ENCODE assay signal across 10 mouse cellular contexts in genomic region chr6:38251464-38251863, GRCm38 (mm10). TPM values are rescaled to one million over a fixed set of nuclear protein-coding genes. Genes with fewer than 3 reads are reported as not detected.
A peak's percentile ranks its signal among the peaks of the same experiment; 100 is the strongest.
DNase-seq lines count a peak whose midpoint lies in the region; ATAC-seq and TF ChIP-seq lines count a peak whose summit lies in the region.
"Had no signal": no experiment of that assay in that cellular context is flagged by ENCODE, and none has a peak within 500 bp of the region (broad histone marks: within the 10 kb centered on the region; RNA-seq: fewer than 3 reads in every experiment).

No protein-coding gene starts in this region.

- TF ChIP-seq CTCF in E14TG2a.4 (conservative IDR thresholded peaks at IDR 0.05; ENCODE audit: low read length): no peak
- no peak for TF ChIP-seq CTCF in cerebellum, adult 2 months (IDR thresholded peaks at IDR 0.05; ENCODE audit: borderline replicate concordance, insufficient read depth, low read depth, low read length)

- peaks cover 47% of the 10 kb centered on the region for H3K4me1 ChIP-seq in E14TG2a.4 (replicated peaks; ENCODE audit: low read depth, low read length)
- H3K4me1 ChIP-seq in cerebellum, adult 2 months (ENCODE audit: control insufficient read depth, insufficient read depth, low read length): peaks cover 18% of the 10 kb centered on the region; the same call in 1 of the 2 replicates
- peaks cover 43% of the 10 kb centered on the region for H3K4me1 ChIP-seq in forebrain, embryonic 12.5 days
- H3K4me1 ChIP-seq in midbrain, embryonic 11.5 days (ENCODE audit: control insufficient read depth, insufficient read depth, low read length): peaks cover 18% of the 10 kb centered on the region

- peaks cover 49% of the 10 kb centered on the region for H3K27me3 ChIP-seq in E14TG2a.4 (ENCODE audit: insufficient read depth, low read length)
- H3K27me3 ChIP-seq in cerebellum, adult 2 months (ENCODE audit: control insufficient read depth, insufficient read depth, low read length): no peaks in the 10 kb centered on the region
- H3K27me3 ChIP-seq in forebrain, embryonic 12.5 days: peaks cover 6% of the 10 kb centered on the region; the same call in 1 of the 2 replicates
- H3K27me3 ChIP-seq in midbrain, embryonic 11.5 days (ENCODE audit: control insufficient read depth, insufficient read depth, low read length): no peaks in the 10 kb centered on the region
- H3K27me3 ChIP-seq: heart, embryonic 12.5 days; limb, embryonic 15.5 days had no signal

- 0 out of 2 replicates have a peak overlapping the region, but pooled peaks have one; percentile 98 for H3K9ac ChIP-seq in forebrain, embryonic 12.5 days
- no peak overlapping the region for H3K9ac ChIP-seq in midbrain, embryonic 11.5 days (ENCODE audit: low read length)
- H3K9ac ChIP-seq: heart, embryonic 12.5 days; limb, embryonic 15.5 days had no signal

- WGBS in cerebellum, adult 2 months: 24% methylated on average over 4 of the region's 4 CpGs
- 54% methylated on average over 4 of the region's 4 CpGs for WGBS in forebrain, embryonic 12.5 days
- WGBS in midbrain, embryonic 11.5 days: 47% methylated on average over 4 of the region's 4 CpGs

- no peak for ATAC-seq in forebrain, embryonic 12.5 days (ENCODE audit: low FRiP score)
- no peak for ATAC-seq in midbrain, embryonic 11.5 days (ENCODE audit: low FRiP score)
- no peak for ATAC-seq in erythroblast, adult 5-6 weeks (replicated peaks; ENCODE audit: low FRiP score, poor library complexity, severe bottlenecking)

- peak overlapping the region; percentile 65 for H3K4me2 ChIP-seq in forebrain, embryonic 12.5 days
- 0 out of 2 replicates have a peak overlapping the region, but pooled peaks have one; percentile 16 for H3K4me2 ChIP-seq in midbrain, embryonic 11.5 days
- H3K4me2 ChIP-seq: heart, embryonic 12.5 days had no signal

- H3K36me3 ChIP-seq in E14TG2a.4 (ENCODE audit: insufficient read depth, low read length): no peaks in the 10 kb centered on the region
- no peaks in the 10 kb centered on the region for H3K36me3 ChIP-seq in forebrain, embryonic 12.5 days (replicated peaks)
- no peaks in the 10 kb centered on the region for H3K36me3 ChIP-seq in midbrain, embryonic 11.5 days (ENCODE audit: control insufficient read depth, insufficient read depth, low read length)
- H3K36me3 ChIP-seq: heart, embryonic 12.5 days; limb, embryonic 15.5 days had no signal

- TF ChIP-seq POLR2A in cerebellum, adult 2 months (IDR thresholded peaks at IDR 0.05; ENCODE audit: borderline replicate concordance, insufficient read depth, low read length): no peak

- H3K4me3 ChIP-seq in E14TG2a.4 (replicated peaks; ENCODE audit: low read length): 0 out of 2 replicates have a peak overlapping the region, but pooled peaks have one; percentile 13
- peak overlapping the region; percentile 40 for H3K4me3 ChIP-seq in cerebellum, adult 2 months (replicated peaks; ENCODE audit: insufficient read depth, low read depth, low read length)
- H3K4me3 ChIP-seq in forebrain, embryonic 12.5 days (replicated peaks): peak overlapping the region; percentile 90; the same call in 1 of the 2 replicates
- H3K4me3 ChIP-seq in midbrain, embryonic 11.5 days (ENCODE audit: low read depth, low read length): no peak overlapping the region
- H3K4me3 ChIP-seq: heart, embryonic 12.5 days had no signal

- H3K27ac ChIP-seq in cerebellum, adult 2 months (ENCODE audit: insufficient read depth, low read length): no peak overlapping the region
- no peak overlapping the region for H3K27ac ChIP-seq in forebrain, embryonic 12.5 days
- no peak overlapping the region for H3K27ac ChIP-seq in midbrain, embryonic 11.5 days (ENCODE audit: low read depth, low read length)
- H3K27ac ChIP-seq: limb, embryonic 15.5 days had no signal

- DNase-seq in cerebellum, adult 2 months: peak; percentile 60 to 63
- no peak for DNase-seq in midbrain, embryonic 11.5 days (ENCODE audit: low spot score, missing footprints)
- DNase-seq in B cell, adult 2 months: no peak
- DNase-seq in thymus, postnatal 4 days: no peak
- DNase-seq: thymus, postnatal 14 days had no signal

- H3K9me3 ChIP-seq in E14TG2a.4 (ENCODE audit: low read length): no peaks in the 10 kb centered on the region
- H3K9me3 ChIP-seq in forebrain, embryonic 12.5 days: no peaks in the 10 kb centered on the region
- no peaks in the 10 kb centered on the region for H3K9me3 ChIP-seq in midbrain, embryonic 11.5 days (ENCODE audit: control insufficient read depth, low read length)
- H3K9me3 ChIP-seq: heart, embryonic 12.5 days; limb, embryonic 15.5 days had no signal

RNA-seq across cellular contexts. Expression of gene D630045J12Rik, which starts 2.3 kb away (rescaled TPM):
- polyA plus RNA-seq in cerebellum, adult 2 months (2012; rRNA removed): 15.9 TPM in 2 replicates
- polyA plus RNA-seq in forebrain, embryonic 12.5 days (2016; fragmentation: Nextera tagmentation; extraction: Ambion mirVana): 13.0 and 13.6 TPM in 2 replicates
- polyA plus RNA-seq in midbrain, embryonic 11.5 days (2014; fragmentation: Nextera tagmentation; extraction: Ambion mirVana): 9.7 and 10.1 TPM in 2 replicates
- 0.19 TPM in 1 of 2 replicates, not detected in the other for total RNA-seq in erythroblast, adult 5-6 weeks (2015; ENCODE audit: low replicate concordance)
- 0.09 and 1.5 TPM in 2 replicates for total RNA-seq in erythroblast, adult 5-6 weeks (2017; ENCODE audit: low replicate concordance)

RNA-seq across cellular contexts. Expression of gene Zc3hav1l, which starts 47.6 kb away (rescaled TPM):
- polyA plus RNA-seq in cerebellum, adult 2 months (2012; rRNA removed): 2.9 and 3.1 TPM in 2 replicates
- 12.6 and 17.3 TPM in 2 replicates for polyA plus RNA-seq in forebrain, embryonic 12.5 days (2016; fragmentation: Nextera tagmentation; extraction: Ambion mirVana)
- polyA plus RNA-seq in midbrain, embryonic 11.5 days (2014; fragmentation: Nextera tagmentation; extraction: Ambion mirVana): 12.1 and 13.1 TPM in 2 replicates
- 2.5 and 4.8 TPM in 2 replicates for total RNA-seq in erythroblast, adult 5-6 weeks (2015; ENCODE audit: low replicate concordance)
- 1.8 and 3.8 TPM in 2 replicates for total RNA-seq in erythroblast, adult 5-6 weeks (2017; ENCODE audit: low replicate concordance)

Comparison
In these comparisons a context has a peak if more than half of its experiments do, and no peak if none do; other contexts are left out.
1. DNase-seq: peak in cerebellum, adult 2 months (2 of 2); none in midbrain, embryonic 11.5 days (single experiment), B cell, adult 2 months (0 of 2) and thymus, postnatal 4 days (single experiment).